Mouse (Mus musculus) gastrocnemius, postnatal 4 days (tissue): ENCODE measurements at regions not wholly inside any gene's neighbourhood (a gene's known extent, or its start where the extent isn't known, plus 50 kb on each side); places are given as distances from the start of the nearest gene placed in this dataset.
A peak's percentile ranks its signal among the peaks of the same experiment; 100 is the strongest.

ENCODE experiments used
- DNase-seq, 2 experiments: peaks; one replicate each; pipeline ENCODE4 v3.0.0; 2021 to 2022; ENCODE audit warnings: low spot score in 2 of 2, mixed read lengths in 2 of 2

DNA sequence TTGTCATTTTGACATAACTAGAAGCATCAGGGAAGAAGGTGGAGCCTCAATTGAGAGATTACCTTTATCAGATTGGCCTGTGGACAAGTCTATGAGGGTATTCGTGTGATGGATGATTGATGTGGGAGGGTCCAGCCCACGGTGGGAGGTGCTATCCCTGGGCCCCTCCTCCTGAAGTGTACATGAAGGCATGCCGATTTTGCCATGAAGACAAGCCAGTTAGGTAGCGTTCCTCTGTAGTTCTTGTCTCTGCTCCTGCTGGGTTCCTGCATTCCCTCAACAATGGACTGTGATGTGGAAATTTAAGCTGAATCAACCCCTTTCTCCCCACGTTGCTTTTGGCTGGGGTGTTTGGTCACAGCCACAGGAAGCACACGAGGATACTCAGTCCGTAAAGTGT lies 317.5 kb downstream of the Gm49356 start:
- no peak for DNase-seq

DNA sequence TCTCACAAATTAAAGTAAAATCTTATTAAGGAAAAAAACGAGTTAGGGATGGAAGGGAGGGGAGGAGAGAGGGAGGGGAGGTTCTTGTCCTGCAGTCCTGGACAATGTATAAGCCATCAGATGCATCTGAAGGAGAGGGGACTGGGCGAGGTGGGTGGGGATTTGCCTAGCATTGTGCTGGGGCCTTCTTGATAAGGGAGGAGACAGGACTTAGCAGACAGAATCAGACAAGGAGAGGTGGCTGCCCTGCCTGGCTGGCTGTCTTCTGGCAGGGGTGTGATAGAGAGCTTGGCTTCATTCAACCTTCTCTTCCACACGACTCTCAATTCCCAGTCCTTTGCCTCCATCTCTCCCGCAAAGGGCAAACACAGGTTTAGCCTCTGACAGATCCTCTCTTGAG lies 318.9 kb downstream of the Gm49356 start:
- no peak for DNase-seq

DNA sequence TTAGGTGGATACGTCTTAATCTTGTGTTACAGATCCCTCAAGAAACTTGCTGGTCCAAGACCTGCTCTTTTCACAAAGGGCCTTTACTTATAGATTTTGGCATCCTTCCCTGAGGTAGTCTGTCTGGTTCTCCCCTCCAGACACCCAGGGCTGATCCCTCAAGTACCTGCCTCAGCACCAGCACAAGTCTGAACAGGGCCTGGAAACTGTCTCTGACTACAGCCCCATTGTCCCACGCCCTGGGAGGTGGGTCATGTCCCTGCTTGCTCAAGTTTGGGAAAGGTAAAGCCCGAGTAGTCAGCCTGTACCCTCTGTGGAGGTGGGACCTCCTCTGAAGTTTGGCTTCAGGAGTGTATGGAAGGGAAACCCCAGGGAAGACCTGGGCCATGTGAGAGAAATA lies 323.3 kb downstream of the Gm49356 start:
- no peak for DNase-seq

DNA sequence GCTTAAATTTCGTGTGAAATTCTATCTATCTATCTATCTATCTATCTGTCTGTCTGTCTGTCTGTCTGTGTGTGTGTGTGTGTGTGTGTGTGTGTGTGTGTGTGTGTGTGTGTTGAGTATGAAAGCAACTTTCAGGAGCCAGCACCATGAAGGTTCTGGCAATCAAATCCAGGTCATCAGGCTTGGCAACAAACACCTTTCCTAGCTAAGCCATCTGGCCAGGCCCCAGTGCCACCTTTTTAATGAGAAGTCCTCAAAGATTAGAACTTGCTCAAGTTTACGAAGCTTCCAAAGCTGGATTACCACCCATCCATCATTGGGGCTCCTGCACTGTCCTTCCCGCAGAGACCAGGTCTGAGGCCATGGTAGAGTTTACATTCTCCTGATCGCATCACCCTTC lies 325.0 kb downstream of the Gm49356 start:
- no peak for DNase-seq

DNA sequence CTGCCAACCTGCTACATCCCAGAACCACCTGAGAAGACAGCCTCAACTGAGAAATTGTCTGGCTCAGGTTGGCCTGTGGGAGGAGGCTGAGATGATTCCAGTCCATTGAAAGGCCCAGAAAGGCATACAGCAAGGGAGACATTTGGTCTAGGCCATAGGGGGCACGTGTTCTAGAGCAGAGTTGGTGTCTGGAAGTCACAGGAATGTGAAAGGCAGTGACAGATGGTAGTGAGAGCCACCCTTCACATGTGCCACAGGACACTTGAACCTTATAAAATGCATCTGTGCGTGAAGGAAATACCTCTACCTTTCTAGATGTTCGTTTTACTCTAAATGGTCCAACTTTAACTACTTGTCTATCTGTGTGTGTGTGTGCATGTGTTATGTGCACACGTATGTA lies 326.1 kb downstream of the Gm49356 start:
- DNase-seq = no peak

DNA sequence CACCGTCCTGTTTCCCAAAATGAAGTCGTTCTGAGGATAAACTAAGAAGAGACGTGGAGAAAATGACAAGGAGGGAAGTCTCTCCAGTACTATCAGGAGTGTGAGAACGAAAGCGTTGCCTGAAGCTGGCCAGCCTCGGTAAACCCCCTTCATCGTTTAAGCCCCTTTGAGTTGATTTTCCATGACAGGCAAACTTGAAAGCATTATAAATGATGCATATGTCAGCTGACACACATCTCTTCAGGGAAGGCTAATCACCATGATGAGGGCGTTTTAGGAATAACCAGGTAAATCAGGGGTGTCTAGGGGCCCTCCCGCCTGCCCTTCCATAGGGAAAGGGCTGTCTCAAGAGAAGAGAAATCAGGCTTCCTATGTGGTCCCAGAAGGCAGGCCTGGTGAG lies 328.4 kb downstream of the Gm49356 start:
- no peak for DNase-seq

DNA sequence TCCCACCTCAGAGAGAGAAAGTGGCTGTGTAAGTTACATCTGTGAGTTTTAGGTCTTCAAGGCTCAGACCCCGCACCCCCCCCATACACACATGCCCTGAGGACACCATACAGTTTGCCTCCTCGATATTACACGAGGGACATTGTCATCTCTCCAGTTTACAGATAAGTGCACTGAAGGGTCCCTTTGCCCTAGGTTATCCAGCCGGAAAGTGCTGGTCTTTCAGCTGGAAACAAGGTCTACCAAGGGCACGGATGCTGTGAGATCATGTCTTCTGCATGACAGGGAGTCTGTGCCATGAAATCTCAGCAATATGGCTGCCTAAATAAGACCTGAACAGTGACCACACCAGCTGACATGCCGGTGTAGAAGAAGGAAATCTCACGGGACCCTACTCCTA lies 329.8 kb downstream of the Gm49356 start:
- DNase-seq = no peak

DNA sequence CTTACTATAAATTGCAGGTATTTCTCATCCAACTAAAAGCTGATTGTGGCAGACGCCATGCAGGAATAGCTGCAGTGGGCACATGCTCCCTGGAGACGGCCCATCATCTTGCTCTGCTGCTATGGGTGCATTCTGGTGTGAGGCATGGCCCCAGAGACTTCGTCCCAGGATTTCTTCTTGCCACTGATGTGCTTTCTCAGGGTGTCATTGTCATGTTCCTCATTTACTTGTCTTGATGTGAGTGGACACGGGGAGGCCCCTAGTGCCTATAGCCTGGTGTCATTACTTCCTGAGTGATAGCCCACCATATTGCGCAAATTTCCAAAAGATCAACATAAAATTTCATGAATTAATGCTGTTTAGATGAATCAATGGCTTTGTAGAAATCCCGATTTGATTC lies 336.5 kb downstream of the Gm49356 start:
- DNase-seq = no peak

GRCm38 (mm10) chr15:59227293-59227692 lies 338.2 kb downstream of the Gm49356 start:
- no peak for DNase-seq

DNA sequence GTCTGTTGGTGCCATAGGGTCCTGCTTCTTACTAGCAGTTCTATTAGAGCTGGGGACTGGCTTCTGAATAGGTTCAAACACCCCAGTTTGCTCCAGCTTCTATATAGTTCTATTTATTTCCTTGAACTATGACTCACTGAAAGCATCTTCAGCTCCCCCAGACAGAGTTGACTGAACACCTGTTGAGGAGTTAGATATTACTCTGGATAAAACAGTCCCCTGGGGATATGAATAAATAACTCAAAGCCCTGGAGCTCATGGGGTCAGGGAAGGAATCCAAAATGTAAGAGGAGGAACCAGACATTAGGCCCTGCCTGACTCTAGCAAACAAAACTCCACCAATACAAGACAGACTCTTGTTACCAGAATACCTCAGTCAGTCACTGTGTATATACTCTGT lies 341.4 kb downstream of the Gm49356 start:
- DNase-seq = no peak

DNA sequence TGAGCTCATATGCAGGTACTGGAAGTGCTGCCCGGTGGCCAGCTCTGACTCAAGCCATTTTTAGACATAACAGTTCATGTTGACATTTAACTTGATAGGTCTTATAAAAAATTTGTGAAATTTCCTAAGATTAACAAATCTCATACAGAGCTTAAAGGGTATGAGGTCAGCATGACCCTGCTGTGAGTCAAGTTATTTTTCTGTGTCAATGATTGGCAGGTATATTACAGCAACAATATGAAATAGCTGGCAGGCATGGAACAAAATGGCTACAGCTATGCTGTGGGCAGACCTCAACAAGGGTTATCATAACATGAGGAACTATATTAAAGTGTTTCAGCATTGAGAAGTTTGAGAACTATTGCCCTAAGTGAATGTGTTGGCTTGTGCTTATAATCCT lies 342.6 kb downstream of the Gm49356 start:
- DNase-seq = no peak

DNA sequence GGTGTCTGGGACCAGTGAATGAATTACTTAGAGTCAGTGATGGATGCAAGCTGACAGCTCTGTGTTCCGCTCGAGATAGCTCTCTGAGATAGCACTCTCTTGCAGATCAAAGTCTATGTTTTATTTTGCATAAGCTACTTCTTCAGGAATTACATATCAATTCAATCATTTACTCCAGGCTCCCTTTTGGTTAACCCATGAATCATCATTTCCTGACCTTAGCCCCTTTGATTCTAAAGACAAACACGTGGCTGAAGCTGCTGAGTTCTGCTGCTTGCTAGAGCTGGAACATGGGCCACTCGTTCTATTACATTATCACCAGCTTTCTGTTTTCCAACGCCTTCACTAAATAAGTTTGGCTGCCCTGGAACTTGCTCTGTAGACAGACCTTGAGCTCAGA lies 343.2 kb downstream of the Gm49356 start:
- no peak for DNase-seq

DNA sequence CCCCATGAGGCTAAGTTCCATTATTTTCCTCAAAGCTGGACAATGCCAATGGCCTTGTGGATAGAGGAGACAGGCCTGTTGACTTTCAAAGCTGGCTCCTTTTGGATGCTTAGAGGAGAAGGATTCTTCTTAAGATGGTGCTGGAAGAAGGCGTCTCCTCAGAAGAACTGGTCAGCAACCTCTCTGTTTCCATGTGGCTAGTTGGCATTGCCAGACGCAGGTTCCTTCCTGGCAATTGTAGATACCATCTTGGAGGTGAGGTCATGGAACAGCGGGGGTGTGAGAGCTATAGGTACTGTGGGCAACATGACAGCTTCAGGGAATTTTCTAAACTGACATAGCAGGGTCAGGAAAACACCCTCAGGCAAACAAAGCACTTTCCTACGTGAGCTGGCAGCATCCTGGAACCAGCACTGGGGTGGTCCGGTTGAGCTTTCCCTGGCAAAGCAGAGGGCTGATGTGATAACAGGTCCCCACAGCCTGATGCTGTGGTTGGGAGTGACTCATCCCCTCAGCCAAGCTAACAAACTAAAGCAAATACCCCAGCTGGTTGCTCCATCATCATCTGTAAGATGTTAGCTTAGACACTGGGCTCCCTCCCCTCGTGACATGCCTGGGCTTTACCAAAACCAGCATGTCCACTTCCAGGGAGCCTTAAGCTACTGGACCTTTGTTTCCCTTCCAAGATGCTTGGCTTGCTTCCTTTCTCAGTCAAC lies 348.5 kb downstream of the Gm49356 start:
- no peak for DNase-seq

DNA sequence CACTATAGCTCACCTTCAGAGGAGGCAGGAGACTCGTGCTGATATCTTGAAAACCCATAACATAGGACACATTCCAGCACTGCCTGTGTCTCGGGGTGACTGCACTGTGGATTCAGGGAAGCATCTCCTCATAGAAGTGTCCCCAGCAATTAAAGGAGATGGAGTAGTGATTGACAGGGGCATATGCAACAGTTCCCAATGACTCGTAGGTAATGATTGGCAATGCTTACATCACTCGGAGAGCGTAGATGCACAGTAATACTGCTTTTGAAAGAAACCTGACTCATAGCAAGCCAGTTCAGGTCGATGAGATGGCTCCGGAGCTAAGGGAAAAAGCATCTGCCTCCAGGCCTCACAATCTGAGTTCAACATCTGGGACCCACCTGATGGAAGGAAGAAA lies 352.7 kb downstream of the Gm49356 start:
- no peak for DNase-seq

- DNase-seq = no peak
Observed at GRCm38 (mm10) chr15:59245927-59246649, 357.0 kb downstream of the Gm49356 start.

GRCm38 (mm10) chr15:59248477-59249260 lies 359.6 kb downstream of the Gm49356 start:
- DNase-seq = no peak

DNA sequence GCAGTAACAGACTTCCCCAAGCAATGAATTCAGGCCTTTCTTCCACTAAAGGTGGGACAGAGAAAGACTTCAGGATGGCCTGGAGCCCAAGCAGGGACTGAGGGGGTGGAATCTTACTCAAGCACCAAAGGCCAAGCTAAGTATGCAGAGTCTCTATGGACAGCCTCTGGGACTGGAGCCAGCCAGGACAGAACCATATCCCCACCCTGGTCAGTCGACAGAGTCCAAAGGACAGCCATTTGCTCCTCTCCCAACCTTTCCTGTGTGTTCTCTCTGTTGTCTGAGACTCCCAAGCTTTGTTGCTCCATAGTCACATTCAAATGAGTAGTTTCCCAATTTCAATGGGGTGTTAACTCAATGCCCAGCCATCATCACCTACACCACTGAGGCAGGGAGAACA lies 372.3 kb downstream of the Gm49356 start:
- no peak for DNase-seq

DNA sequence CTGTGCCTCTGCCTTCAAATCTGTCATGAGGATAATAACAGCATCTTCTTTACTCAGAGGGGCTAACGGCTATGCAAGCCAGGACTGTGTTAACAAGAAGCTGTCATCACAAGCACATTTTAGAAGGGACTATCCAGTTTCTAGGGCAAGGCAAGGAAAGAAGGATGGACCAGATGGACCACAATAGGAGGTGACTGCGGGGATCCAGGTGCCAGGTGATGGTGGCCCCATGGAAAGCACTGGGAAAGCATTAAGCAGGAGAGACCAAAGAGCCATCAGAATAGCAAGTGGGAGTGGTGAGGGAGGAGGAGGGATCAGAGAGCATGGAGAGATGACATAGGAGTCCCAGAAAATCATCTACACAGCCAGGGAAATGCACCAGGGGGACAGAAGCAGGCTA lies 373.3 kb downstream of the Gm49356 start:
- DNase-seq = no peak

DNA sequence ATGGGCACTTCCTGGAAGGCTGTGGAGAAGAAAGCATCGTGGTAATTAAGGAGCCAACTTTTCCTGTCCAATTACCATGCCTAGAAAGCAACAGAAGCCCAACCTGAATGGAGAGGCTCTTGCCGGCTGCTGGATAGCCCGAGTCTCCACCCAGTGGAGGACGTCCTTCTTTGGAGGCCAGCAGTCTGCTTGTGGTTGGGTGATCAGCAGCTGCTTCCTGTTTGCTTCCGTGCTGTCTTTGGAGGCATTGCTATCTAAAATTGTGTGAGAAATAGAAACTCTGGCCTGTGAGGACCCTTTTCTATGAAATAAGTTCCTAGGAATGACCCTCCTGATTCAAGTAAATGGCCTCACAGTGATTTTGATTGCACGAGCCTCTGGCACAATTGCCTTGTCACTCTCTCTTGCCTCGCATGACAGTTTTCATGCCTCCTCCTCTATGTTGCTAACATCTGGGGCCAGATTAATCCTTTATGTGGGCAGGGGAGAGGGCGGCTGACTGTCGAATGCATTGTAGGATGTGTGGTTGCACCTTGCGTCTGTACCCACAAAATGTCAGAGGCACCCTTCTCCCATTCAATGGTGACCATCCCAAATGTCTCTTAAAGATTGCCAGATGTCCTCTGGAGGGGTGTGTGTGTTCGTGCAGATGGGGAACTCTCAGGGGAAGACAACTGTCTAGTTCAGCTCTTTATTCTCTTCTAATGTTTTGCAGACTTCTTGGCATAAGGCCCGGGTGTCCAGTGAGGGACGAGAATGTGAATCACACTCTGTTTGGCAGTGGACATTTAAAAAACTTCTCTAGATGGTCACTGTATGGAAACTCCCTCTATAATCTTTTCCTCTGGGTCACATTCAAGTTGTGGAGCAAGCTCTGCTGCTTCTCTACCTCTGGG lies 374.6 kb downstream of the Gm49356 start:
- DNase-seq = peak; percentile 39 to 83
